Mouse (Mus musculus) CH12.LX (cell line): ENCODE measurements around the gene Ep400. TPM values are rescaled to one million over a fixed set of nuclear protein-coding genes. Genes with fewer than 3 reads are reported as not detected.
A peak's percentile ranks its signal among the peaks of the same experiment; 100 is the strongest.

ENCODE experiments used
- DNase-seq: peaks from one replicate; pipeline ENCODE4 v3.0.0-alpha.2; 2013; ENCODE audit errors: extremely low read depth
- H3K27ac ChIP-seq: 2 replicates; pipeline ENCODE4 v1.5.1; 2012; ENCODE audit warnings: low read depth, mild to moderate bottlenecking, control low read depth, moderate library complexity; ENCODE audit not compliant: insufficient read depth
- H3K27me3 ChIP-seq: replicated peaks from 2 replicates; pipeline ENCODE3; 2012; ENCODE audit warnings: inconsistent platforms
- H3K36me3 ChIP-seq, 2 experiments: replicated peaks in 1 of 2; 2 replicates each; pipeline versions ENCODE3 to v1.6.1; 2012; ENCODE audit warnings: inconsistent platforms in 1 of 2, low read length in 1 of 2, mild to moderate bottlenecking in 1 of 2, mixed read lengths in 1 of 2, moderate library complexity in 1 of 2; ENCODE audit not compliant: control insufficient read depth in 1 of 2, insufficient read depth in 1 of 2
- H3K4me1 ChIP-seq, 2 experiments: 2 replicates each; pipeline ENCODE4 v1.6.1; 2012; ENCODE audit warnings: inconsistent platforms in 1 of 2, moderate library complexity in 1 of 2; ENCODE audit not compliant: insufficient read depth in 2 of 2, control insufficient read depth in 1 of 2
- H3K4me2 ChIP-seq: 2 replicates; pipeline ENCODE4 v1.6.1; 2012; ENCODE audit warnings: low read depth, mild to moderate bottlenecking, control low read depth; ENCODE audit not compliant: poor library complexity, insufficient read depth, severe bottlenecking
- H3K4me3 ChIP-seq, 3 experiments: fragments of 150-350 bp in 1 of 3; sonication (generic) in 1 of 3; replicated peaks in 1 of 3; 2 replicates each; pipeline versions ENCODE3 to v1.5.1; 2011 to 2012; ENCODE audit warnings: low read depth in 2 of 3, low read length in 2 of 3, mild to moderate bottlenecking in 2 of 3, moderate library complexity in 2 of 3, control low read depth in 1 of 3, improper control_type of control experiment in 1 of 3, inconsistent platforms in 1 of 3, mixed read lengths in 1 of 3; ENCODE audit not compliant: poor library complexity in 1 of 3
- H3K79me2 ChIP-seq: replicated peaks from 2 replicates; pipeline ENCODE4 v1.6.1; 2012; ENCODE audit warnings: mild to moderate bottlenecking, moderate library complexity; ENCODE audit not compliant: control insufficient read depth, poor library complexity, insufficient read depth, severe bottlenecking; ENCODE audit errors: extremely low read depth
- H3K9ac ChIP-seq: 2 replicates; pipeline ENCODE4 v1.6.1; 2012; ENCODE audit warnings: low read depth, mild to moderate bottlenecking, control low read depth, moderate library complexity; ENCODE audit not compliant: insufficient read depth
- H3K9me3 ChIP-seq: replicated peaks from 2 replicates; pipeline ENCODE3; 2012; ENCODE audit warnings: low read length, inconsistent platforms, mixed read lengths
- BHLHE40 ChIP-seq: IDR thresholded peaks from 2 replicates; pipeline ENCODE4 v1.6.1; 2011; ENCODE audit warnings: mild to moderate bottlenecking, low read depth, low read length, improper control_type of control experiment
- CTCF ChIP-seq, 2 experiments: IDR thresholded peaks in 1 of 2; conservative IDR thresholded peaks in 1 of 2; 2 replicates each; pipeline ENCODE4 v1.5.1; 2011 to 2012; ENCODE audit warnings: low read depth in 2 of 2, low read length in 2 of 2, improper control_type of control experiment in 1 of 2, inconsistent platforms in 1 of 2, mild to moderate bottlenecking in 1 of 2, moderate library complexity in 1 of 2
- E2F4 ChIP-seq: IDR thresholded peaks from 2 replicates; pipeline ENCODE4 v1.6.1; 2011; ENCODE audit warnings: low read depth, low read length, improper control_type of control experiment; ENCODE audit not compliant: insufficient replicate concordance
- EP300 ChIP-seq: IDR thresholded peaks from 2 replicates; pipeline ENCODE4 v1.6.1; 2011; ENCODE audit warnings: low read length, improper control_type of control experiment
- ETS1 ChIP-seq: conservative IDR thresholded peaks from 2 replicates; pipeline ENCODE4 v1.6.1; 2012; ENCODE audit warnings: low read depth, mild to moderate bottlenecking, inconsistent platforms, low read length, improper control_type of control experiment, moderate library complexity
- HCFC1 ChIP-seq: IDR thresholded peaks from 2 replicates; pipeline ENCODE4 v1.6.1; 2012; ENCODE audit warnings: low read depth, mild to moderate bottlenecking, inconsistent platforms, low read length, improper control_type of control experiment
- KAT2A ChIP-seq: IDR thresholded peaks from 2 replicates; pipeline ENCODE4 v1.6.1; 2012; ENCODE audit warnings: low read length, improper control_type of control experiment, inconsistent platforms; ENCODE audit not compliant: insufficient replicate concordance
- MAFK ChIP-seq: IDR thresholded peaks from 2 replicates; pipeline ENCODE4 v1.6.1; 2011; ENCODE audit warnings: low read length, improper control_type of control experiment; ENCODE audit not compliant: insufficient replicate concordance
- MAZ ChIP-seq: IDR thresholded peaks from 2 replicates; pipeline ENCODE4 v1.6.1; 2012; ENCODE audit warnings: low read depth, mild to moderate bottlenecking, inconsistent platforms, low read length, improper control_type of control experiment, moderate library complexity
- MYC ChIP-seq: IDR thresholded peaks from 2 replicates; pipeline ENCODE4 v1.6.1; 2011; ENCODE audit warnings: low read depth, mild to moderate bottlenecking, improper control_type of control experiment, low read length
- NELFE ChIP-seq: IDR thresholded peaks from 2 replicates; pipeline ENCODE4 v1.6.1; 2011; ENCODE audit warnings: low read depth, low read length, improper control_type of control experiment
- PAX5 ChIP-seq: IDR thresholded peaks from 2 replicates; pipeline ENCODE4 v1.6.1; 2012; ENCODE audit warnings: low read length, inconsistent platforms, mixed read lengths
- POLR2A ChIP-seq: IDR thresholded peaks from 2 replicates; pipeline ENCODE4 v1.6.1; 2011; ENCODE audit warnings: low read depth, mild to moderate bottlenecking, improper control_type of control experiment, low read length
- POLR2AphosphoS2 ChIP-seq: IDR thresholded peaks from 2 replicates; pipeline ENCODE4 v1.6.1; 2011; ENCODE audit warnings: low read depth, low read length, improper control_type of control experiment
- RAD21 ChIP-seq: IDR thresholded peaks from 2 replicates; pipeline ENCODE4 v1.6.1; 2011; ENCODE audit warnings: low read depth, mild to moderate bottlenecking, low read length, improper control_type of control experiment, moderate library complexity
- SIN3A ChIP-seq: IDR thresholded peaks from 2 replicates; pipeline ENCODE4 v1.6.1; 2012; ENCODE audit warnings: low read length, improper control_type of control experiment, inconsistent platforms
- SMC3 ChIP-seq: IDR thresholded peaks from 2 replicates; pipeline ENCODE4 v1.6.1; 2011; ENCODE audit warnings: low read depth, low read length, improper control_type of control experiment
- UBTF ChIP-seq: IDR thresholded peaks from 2 replicates; pipeline ENCODE4 v1.6.1; 2012; ENCODE audit warnings: low read depth, mild to moderate bottlenecking, inconsistent platforms, low read length, improper control_type of control experiment, moderate library complexity
- ZC3H11A ChIP-seq: IDR thresholded peaks from 2 replicates; pipeline ENCODE4 v1.6.1; 2012; ENCODE audit warnings: low read depth, mild to moderate bottlenecking, inconsistent platforms, low read length, improper control_type of control experiment
- ZKSCAN1 ChIP-seq: IDR thresholded peaks from 2 replicates; pipeline ENCODE4 v1.6.1; 2012; ENCODE audit warnings: low read depth, inconsistent platforms, low read length, improper control_type of control experiment, borderline replicate concordance
- ZNF384 ChIP-seq: IDR thresholded peaks from 2 replicates; pipeline ENCODE4 v1.6.1; 2012; ENCODE audit warnings: low read depth, low read length, improper control_type of control experiment, inconsistent platforms
- dilution Hi-C: fragments of 300-500 bp; cut with MboI; formaldehyde crosslinking; loops from 2 replicates; pipeline ENCODE4 v1.14.3; 2020; ENCODE audit warnings: low sequenced_read_pairs; ENCODE audit not compliant: extremely low pct_unique_long_range_greater_than_20kb, extremely low pct_ligation_motif_present
- in situ Hi-C: fragments of 300-500 bp; cut with MboI; formaldehyde crosslinking; loops from 3 replicates; pipeline ENCODE4 v1.14.3; 2019; ENCODE audit warnings: low sequenced_read_pairs, low pct_ligation_motif_present, low pct_unique_long_range_greater_than_20kb, mixed read lengths
- polyA plus RNA-seq: library from polyadenylated mRNA; unstranded; fragments of >175 nt; gene quantifications from 2 replicates; pipeline ENCODE4 v1.2.1, GENCODE M21; 2012; ENCODE audit warnings: low read depth; ENCODE audit not compliant: insufficient read length
- total RNA-seq, 2 experiments: library from RNA; depleted of rRNA; stranded (reverse); fragments of 300-350 nt in 1 of 2; fragments of >200 nt in 1 of 2; gene quantifications; 2 replicates each; pipeline ENCODE4 v1.2.3; 2012 to 2014

Ep400 gene
- total and polyA plus RNA-seq, 3 experiments: 12.1 to 55.8 (median 28.6) TPM

- Histone ChIP-seq H3K4me2 (no peak overlapping the region), H3K27ac (no peak overlapping the region), H3K79me2 (no peaks in the 10 kb centered on the region), H3K9ac (no peak overlapping the region), H3K4me1 (peaks cover 0 to 3% of the 10 kb centered on the region in 2 experiments; a peak in 2 of 4 replicates), H3K27me3 (no peaks in the 10 kb centered on the region), H3K36me3 (peaks cover 48 to 65% of the 10 kb centered on the region in 2 experiments), H3K4me3 (no peak overlapping the region), H3K9me3 (no peaks in the 10 kb centered on the region)
- in situ Hi-C loops (no loop called here), dilution Hi-C loops (no loop called here)
- no peak for DNase-seq
- no peak for TF ChIP-seq EP300
- peak; percentile 29 for TF ChIP-seq SMC3
- TF ChIP-seq RAD21: no peak
- TF ChIP-seq KAT2A: no peak
- peak in 1 of 2 experiments; percentile 38; a peak in 1 of 4 replicates for TF ChIP-seq CTCF (conservative IDR thresholded peaks at IDR 0.05 in 1 of 2, IDR thresholded peaks at IDR 0.05 in 1 of 2; ENCODE audit: low read depth in 2 of 2, low read length in 2 of 2)
- no peak for TF ChIP-seq MYC
Observed at GRCm38 (mm10) chr5:110786081-110786835, 15.7 kb upstream of the Ep400 start.

DNA sequence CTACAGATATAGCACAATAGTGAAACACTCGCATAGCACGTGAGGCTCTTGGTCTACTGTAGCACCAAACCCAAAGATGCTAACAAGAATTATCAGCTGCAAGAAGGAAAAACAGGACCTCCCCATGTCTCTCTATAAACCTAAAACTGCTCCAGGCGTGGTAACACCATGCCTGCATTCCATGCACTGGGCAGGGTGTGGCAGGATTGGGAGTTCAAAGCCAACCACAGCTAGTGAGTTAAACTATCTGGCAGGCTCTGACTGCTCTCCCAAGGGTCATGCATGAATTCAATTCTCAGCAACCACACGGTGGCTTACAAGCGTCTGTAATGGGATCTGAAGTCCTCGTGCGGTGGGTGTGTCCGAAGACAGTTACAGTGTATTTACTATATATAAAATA, 12.6 kb upstream of the Ep400 start:
- H3K36me3 ChIP-seq: peaks cover 30 to 40% of the 10 kb centered on the region in 2 experiments
- peaks cover 22% of the 10 kb centered on the region for H3K79me2 ChIP-seq
- no peaks in the 10 kb centered on the region for H3K9me3 ChIP-seq
- in situ Hi-C loops: no loop called here
- TF ChIP-seq NELFE (no peak), CTCF (conservative IDR thresholded peaks at IDR 0.05 in 1 of 2, IDR thresholded peaks at IDR 0.05 in 1 of 2; ENCODE audit: low read depth in 2 of 2, low read length in 2 of 2) (no peak), MYC (no peak), KAT2A (no peak), BHLHE40 (no peak), ETS1 (no peak), SMC3 (no peak)
- TF ChIP-seq, all 38 proteins: peak for 0
- dilution Hi-C loops: no loop called here
- no peak for DNase-seq
- no peak overlapping the region for H3K9ac ChIP-seq
- no peak overlapping the region for H3K27ac ChIP-seq
- H3K27me3 ChIP-seq: no peaks in the 10 kb centered on the region
- H3K4me1 ChIP-seq: peaks cover 2 to 19% of the 10 kb centered on the region in 2 experiments; a peak in 2 of 4 replicates
- H3K4me2 ChIP-seq: no peak overlapping the region
- no peak overlapping the region for H3K4me3 ChIP-seq

GRCm38 (mm10) chr5:110781529-110782238, 11.2 kb upstream of the Ep400 start:
- H3K4me1 ChIP-seq: peaks cover 2 to 26% of the 10 kb centered on the region in 2 experiments; a peak in 2 of 4 replicates
- H3K79me2 ChIP-seq: peaks cover 31% of the 10 kb centered on the region
- in situ Hi-C loops: no loop called here
- no peak overlapping the region for H3K27ac ChIP-seq
- DNase-seq: no peak
- H3K9me3 ChIP-seq: no peaks in the 10 kb centered on the region
- H3K27me3 ChIP-seq: no peaks in the 10 kb centered on the region
- dilution Hi-C loops: no loop called here
- TF ChIP-seq ZC3H11A (no peak), HCFC1 (no peak), SIN3A (no peak), EP300 (no peak), POLR2AphosphoS2 (no peak), PAX5 (no peak), POLR2A (no peak), ZNF384 (no peak), ZKSCAN1 (no peak), MAFK (no peak), E2F4 (no peak), UBTF (no peak), MAZ (no peak), BHLHE40 (no peak)
- no peak overlapping the region for H3K4me3 ChIP-seq
- no peak overlapping the region for H3K4me2 ChIP-seq
- H3K36me3 ChIP-seq: peaks cover 27 to 40% of the 10 kb centered on the region in 2 experiments
- H3K9ac ChIP-seq: no peak overlapping the region
